Mouse (Mus musculus) kidney, adult 2 months (tissue): ENCODE results near the gene Lrrc34. TPM values are rescaled to one million over a fixed set of nuclear protein-coding genes. Genes with fewer than 3 reads are reported as not detected.

Experiments used
- DNase-seq: peaks from one replicate; pipeline ENCODE4 v3.0.0; 2021
- H3K27ac ChIP-seq: fragments of 200-500 bp; 2 replicates; pipeline ENCODE4 v1.5.1; 2012; ENCODE audit warnings: low read depth, low read length, control low read depth, inconsistent platforms; ENCODE audit not compliant: insufficient read depth
- H3K27me3 ChIP-seq: fragments of 200-500 bp; replicated peaks from 2 replicates; pipeline ENCODE4 v1.6.1; 2012; ENCODE audit warnings: mild to moderate bottlenecking, moderate library complexity, low read length, inconsistent platforms; ENCODE audit not compliant: control insufficient read depth, insufficient read depth
- H3K36me3 ChIP-seq: fragments of 200-500 bp; 2 replicates; pipeline ENCODE4 v1.6.1; 2012; ENCODE audit warnings: mild to moderate bottlenecking, moderate library complexity, low read length, inconsistent platforms; ENCODE audit not compliant: control insufficient read depth, insufficient read depth
- H3K4me1 ChIP-seq: fragments of 200-500 bp; 2 replicates; pipeline ENCODE4 v1.6.1; 2011; ENCODE audit warnings: low read length; ENCODE audit not compliant: control insufficient read depth, insufficient read depth
- H3K4me3 ChIP-seq: fragments of 200-500 bp; 2 replicates; pipeline ENCODE4 v1.5.1; 2011; ENCODE audit warnings: mild to moderate bottlenecking, low read depth, low read length, control low read depth; ENCODE audit not compliant: insufficient read depth
- CTCF ChIP-seq: fragments of 200-500 bp; conservative IDR thresholded peaks from 2 replicates; pipeline ENCODE4 v1.5.1; 2011; ENCODE audit warnings: low read depth, mild to moderate bottlenecking, control low read depth, low read length, moderate library complexity, mixed read lengths; ENCODE audit not compliant: insufficient read depth, insufficient read length
- POLR2A ChIP-seq: fragments of 200-500 bp; IDR thresholded peaks from one replicate; pipeline ENCODE4 v1.6.1; 2011; ENCODE audit warnings: low read depth, low read length, control low read depth
- WGBS: fragments of 180-500 bp; shearing (Covaris S2); methylation state at CpG from one replicate; pipeline ENCODE4 v1.1.7; 2018; 5-methylcytosine and 5-hydroxymethylcytosine counted together
- polyA plus RNA-seq: library from polyadenylated mRNA; depleted of rRNA; stranded (reverse); fragments of >200 nt; gene quantifications from 2 replicates; pipeline ENCODE4 v1.2.3, GENCODE M21; 2012

Gene Lrrc34
- polyA plus RNA-seq, 1 experiment = 0.13 TPM

DNA sequence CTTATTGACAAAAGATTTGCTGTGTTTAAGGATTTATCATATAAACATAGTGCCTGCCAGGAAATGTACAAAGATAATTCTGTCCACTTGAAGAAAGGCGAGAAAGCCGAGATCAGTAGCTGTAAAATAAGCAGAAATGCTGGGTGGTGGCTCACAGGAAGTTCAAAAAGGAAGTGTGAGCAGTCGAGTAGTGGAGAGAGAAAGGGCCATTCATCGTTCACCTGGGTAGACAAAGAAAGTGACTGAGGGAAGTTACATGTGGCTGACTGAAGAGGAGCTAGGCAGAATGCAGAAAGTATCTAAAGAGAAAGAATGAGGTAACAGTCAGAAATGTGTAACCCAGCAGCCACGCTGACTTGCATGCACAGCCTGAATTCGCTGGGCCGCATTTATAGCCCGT lies 27.5 kb downstream of the Lrrc34 start:
- 58% methylated on average over 8 of the region's 8 CpGs for WGBS
- Histone ChIP-seq H3K27ac (no peak overlapping the region), H3K36me3 (peaks cover 5% of the 10 kb centered on the region), H3K4me1 (no peaks in the 10 kb centered on the region), H3K4me3 (no peak overlapping the region), H3K27me3 (no peaks in the 10 kb centered on the region)
- TF ChIP-seq POLR2A (no peak), CTCF (no peak)
- no peak for DNase-seq

DNA sequence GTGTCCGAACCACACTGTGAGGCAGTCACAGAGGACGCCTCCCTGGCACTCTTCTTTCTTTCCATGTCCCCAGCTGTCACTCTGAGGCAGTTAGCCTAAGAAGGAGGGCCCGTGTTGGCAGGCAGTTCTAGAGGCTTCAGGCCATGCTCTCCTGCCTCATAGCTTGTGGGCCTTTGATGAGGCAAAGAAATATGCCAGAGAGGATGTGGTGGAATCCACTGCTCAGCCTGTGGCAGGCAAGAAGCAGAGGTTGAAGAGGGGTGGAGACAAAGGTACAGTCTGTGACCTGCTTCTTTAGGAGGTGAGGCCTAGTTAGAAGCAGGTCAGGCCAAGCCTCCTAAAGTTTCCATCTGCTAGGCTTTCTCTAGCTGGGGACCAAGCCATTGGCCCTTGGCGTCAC lies 36.7 kb downstream of the Lrrc34 start:
- H3K4me1 ChIP-seq = peaks cover 19% of the 10 kb centered on the region
- no peak overlapping the region for H3K4me3 ChIP-seq
- H3K27me3 ChIP-seq = no peaks in the 10 kb centered on the region
- TF ChIP-seq CTCF (no peak), POLR2A (no peak)
- WGBS = 85% methylated on average over 4 of the region's 4 CpGs
- H3K27ac ChIP-seq = 0 out of 2 replicates have a peak overlapping the region, but pooled peaks have one; percentile 18
- DNase-seq = no peak
- peaks cover 18% of the 10 kb centered on the region for H3K36me3 ChIP-seq

DNA sequence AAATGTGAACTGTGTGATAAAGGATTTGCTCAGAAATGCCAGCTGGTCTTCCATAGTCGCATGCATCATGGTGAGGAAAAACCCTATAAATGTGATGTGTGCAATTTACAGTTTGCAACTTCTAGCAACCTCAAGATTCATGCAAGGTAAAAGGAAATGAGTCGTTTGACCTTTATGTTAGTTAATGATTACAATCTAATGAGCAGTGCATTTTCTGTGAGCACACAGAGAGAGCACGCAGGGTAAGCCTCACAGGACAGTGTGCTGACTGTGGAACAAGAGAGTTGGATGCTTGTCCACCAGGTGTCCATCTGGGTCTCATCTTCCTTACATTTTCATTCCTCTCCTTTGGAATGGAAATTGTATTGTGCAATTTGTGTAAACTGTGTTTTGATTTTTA lies 38.7 kb downstream of the Lrrc34 start:
- 38% methylated on average over 3 of the region's 3 CpGs for WGBS
- Histone ChIP-seq H3K27ac (peak overlapping the region; percentile 52), H3K36me3 (peaks cover 16% of the 10 kb centered on the region), H3K27me3 (no peaks in the 10 kb centered on the region), H3K4me1 (peaks cover 22% of the 10 kb centered on the region), H3K4me3 (no peak overlapping the region)
- peak; percentile 54 for DNase-seq
- TF ChIP-seq CTCF (no peak), POLR2A (no peak)

DNA sequence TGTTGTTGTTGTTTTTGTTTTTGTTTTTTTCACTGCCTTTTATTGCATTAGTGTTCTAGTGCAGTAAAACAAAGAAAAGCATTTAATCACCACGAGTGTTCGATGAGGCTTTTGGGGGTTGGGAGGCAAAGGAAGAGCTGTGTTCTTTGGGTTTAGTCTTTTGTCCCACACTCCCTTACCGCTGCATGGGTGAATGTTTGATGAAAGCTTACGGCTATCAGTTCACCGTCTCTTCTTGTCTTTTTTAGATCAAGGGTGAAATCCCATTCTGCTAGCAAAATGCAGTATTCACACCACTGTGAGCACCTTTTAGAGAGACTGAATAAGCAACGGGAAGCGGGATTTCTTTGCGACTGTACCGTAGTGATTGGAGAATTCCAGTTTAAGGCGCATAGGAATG lies 44.4 kb downstream of the Lrrc34 start:
- H3K27me3 ChIP-seq = no peaks in the 10 kb centered on the region
- peaks cover 10% of the 10 kb centered on the region; the same call in 1 of the 2 replicates for H3K4me1 ChIP-seq
- whole genome bisulfite sequencing = 12% methylated on average over 10 of the region's 10 CpGs
- TF ChIP-seq CTCF (no peak), POLR2A (no peak)
- H3K4me3 ChIP-seq = peak overlapping the region; percentile 92
- H3K27ac ChIP-seq = peak overlapping the region; percentile 99; the same call in 1 of the 2 replicates
- H3K36me3 ChIP-seq = peaks cover 5% of the 10 kb centered on the region
- no peak for DNase-seq

DNA sequence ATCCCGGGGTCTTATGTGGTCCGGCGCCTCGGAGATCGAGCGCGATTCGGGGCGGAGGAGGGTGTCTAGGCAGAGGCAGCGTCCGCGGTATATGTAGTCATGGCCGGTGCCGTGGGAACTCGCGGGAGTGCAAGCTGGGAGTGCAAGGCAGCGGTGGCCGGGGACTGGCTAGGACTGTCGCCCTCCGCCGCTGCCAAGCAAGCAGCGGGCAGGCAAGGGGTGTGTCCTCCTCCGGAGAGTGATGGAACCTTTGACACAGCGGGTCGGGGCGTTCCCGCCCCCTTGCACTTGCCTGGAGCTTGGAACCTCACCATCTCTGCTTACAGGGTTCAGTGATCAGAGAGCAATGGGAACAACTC lies 45.0 kb downstream of the Lrrc34 start:
- Histone ChIP-seq H3K4me3 (peak overlapping the region; percentile 92), H3K27me3 (no peaks in the 10 kb centered on the region)
- WGBS = under 1% methylated on average over 27 of the region's 27 CpGs

DNA sequence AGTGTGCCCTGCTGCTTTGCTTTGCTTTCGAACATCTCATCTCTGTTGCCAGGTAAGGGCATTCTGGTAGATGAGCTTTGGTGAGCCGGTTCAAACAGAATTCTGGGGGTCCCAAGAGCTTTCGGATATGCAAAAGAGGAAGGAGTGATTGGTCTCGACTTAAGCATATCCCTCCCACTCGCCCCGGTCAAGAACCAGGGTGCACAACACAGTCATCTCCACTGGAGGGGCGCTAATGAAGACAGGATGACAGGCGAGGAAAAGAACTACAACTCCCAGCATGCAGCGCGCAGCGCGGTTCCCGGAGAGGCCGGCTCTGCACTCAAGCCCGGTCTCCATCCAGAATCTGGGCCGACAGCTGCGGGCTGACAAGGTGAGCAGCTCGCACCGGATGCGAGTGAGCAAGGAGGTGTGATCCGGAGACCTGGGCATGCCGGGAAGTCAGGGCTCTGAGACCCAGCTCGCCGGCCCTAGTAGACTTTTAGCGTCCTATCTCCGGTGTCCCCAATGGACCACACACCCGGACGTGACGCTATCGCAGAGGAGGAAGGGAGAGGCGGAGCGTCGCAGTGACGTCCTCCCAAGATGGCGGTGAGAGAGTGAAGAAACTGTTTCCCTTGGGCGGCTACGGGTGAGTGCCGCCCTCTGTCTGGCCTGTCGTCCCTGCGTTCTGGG lies 45.5 kb downstream of the Lrrc34 start, which contains the start of gene Mynn:
Gene Mynn (plus strand): TSS at position 1 of the 675 bp plus-strand sequence.
- under 1% methylated on average over 40 of the region's 40 CpGs for WGBS
- peak within 1 kb of the TSS; percentile 99 for H3K27ac ChIP-seq
- H3K36me3 ChIP-seq = peaks cover 1% of the 10 kb centered on the region; the same call in 1 of the 2 replicates
- TF ChIP-seq POLR2A (peak; percentile 55), CTCF (peak; percentile 42)
- no peaks in the 10 kb centered on the region for H3K27me3 ChIP-seq
- DNase-seq = peak; percentile 98
- peak within 1 kb of the TSS; percentile 92 for H3K4me3 ChIP-seq
- peaks cover 2% of the 10 kb centered on the region; the same call in 1 of the 2 replicates for H3K4me1 ChIP-seq

More for the DNA sequence above, 45.0 kb downstream of the Lrrc34 start:
- TF ChIP-seq CTCF (no peak), POLR2A (no peak)
- peaks cover 7% of the 10 kb centered on the region; the same call in 1 of the 2 replicates for H3K4me1 ChIP-seq
- peaks cover 5% of the 10 kb centered on the region for H3K36me3 ChIP-seq
- DNase-seq = peak; percentile 92
- H3K27ac ChIP-seq = peak overlapping the region; percentile 99

DNA sequence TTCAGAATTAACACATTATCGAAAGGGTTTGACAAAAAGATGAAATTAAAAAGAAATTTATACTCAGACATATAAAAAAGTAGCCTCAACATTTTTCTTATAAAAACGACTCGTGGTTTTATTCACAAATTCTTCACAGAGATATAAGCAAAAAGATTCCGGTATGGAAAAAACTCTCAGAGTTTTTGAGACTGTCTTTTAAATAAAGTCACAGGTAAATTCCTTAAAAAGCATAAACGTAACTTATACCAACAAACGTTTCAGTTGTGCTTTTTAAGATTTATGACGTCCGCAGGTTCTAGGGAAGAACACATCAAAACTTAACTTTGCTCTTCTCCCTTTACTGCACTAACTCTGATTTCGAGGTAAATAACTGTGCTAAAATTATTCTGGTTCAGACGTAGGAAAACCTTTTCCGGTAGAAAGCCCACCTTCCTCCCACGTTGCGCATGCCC lies 46.0 kb downstream of the Lrrc34 start:
- H3K27me3 ChIP-seq = no peaks in the 10 kb centered on the region
- under 1% methylated on average over 13 of the region's 13 CpGs for WGBS
- H3K4me1 ChIP-seq = peaks cover 2% of the 10 kb centered on the region; the same call in 1 of the 2 replicates
- DNase-seq = no peak
- TF ChIP-seq POLR2A (no peak), CTCF (no peak)
- peak overlapping the region; percentile 99 for H3K27ac ChIP-seq
- peaks cover 1% of the 10 kb centered on the region; the same call in 1 of the 2 replicates for H3K36me3 ChIP-seq
- peak overlapping the region; percentile 92 for H3K4me3 ChIP-seq
